Mouse (Mus musculus) left cerebral cortex, postnatal 10 days (tissue): ENCODE data around the gene Camk2b. TPM values are rescaled to one million over a fixed set of nuclear protein-coding genes. Genes with fewer than 3 reads are reported as not detected.

Experiments
- DNase-seq, 2 experiments: peaks; one replicate each; pipeline ENCODE4 v3.0.0; 2021 to 2022; ENCODE audit warnings: low spot score in 2 of 2, mixed read lengths in 1 of 2; ENCODE audit errors: extremely low spot score in 1 of 2
- intact Hi-C: fragments of 180-260 bp; cut with DNase I; formaldehyde crosslinking; loops from one replicate; pipeline ENCODE4 v1.15.1; 2025
- total RNA-seq, 2 experiments: library from RNA; stranded (reverse); gene quantifications; 2 replicates each; pipeline ENCODE4 v1.2.3; 2021

Gene Camk2b
- total RNA-seq, 2 experiments from 2014 or later: 768 to 793 TPM

- DNase-seq: no peak
- intact Hi-C loops: no loop called here
These were observed 65.0 kb downstream of the Camk2b start for GRCm38 (mm10) chr11:6000961-6001682.

DNA sequence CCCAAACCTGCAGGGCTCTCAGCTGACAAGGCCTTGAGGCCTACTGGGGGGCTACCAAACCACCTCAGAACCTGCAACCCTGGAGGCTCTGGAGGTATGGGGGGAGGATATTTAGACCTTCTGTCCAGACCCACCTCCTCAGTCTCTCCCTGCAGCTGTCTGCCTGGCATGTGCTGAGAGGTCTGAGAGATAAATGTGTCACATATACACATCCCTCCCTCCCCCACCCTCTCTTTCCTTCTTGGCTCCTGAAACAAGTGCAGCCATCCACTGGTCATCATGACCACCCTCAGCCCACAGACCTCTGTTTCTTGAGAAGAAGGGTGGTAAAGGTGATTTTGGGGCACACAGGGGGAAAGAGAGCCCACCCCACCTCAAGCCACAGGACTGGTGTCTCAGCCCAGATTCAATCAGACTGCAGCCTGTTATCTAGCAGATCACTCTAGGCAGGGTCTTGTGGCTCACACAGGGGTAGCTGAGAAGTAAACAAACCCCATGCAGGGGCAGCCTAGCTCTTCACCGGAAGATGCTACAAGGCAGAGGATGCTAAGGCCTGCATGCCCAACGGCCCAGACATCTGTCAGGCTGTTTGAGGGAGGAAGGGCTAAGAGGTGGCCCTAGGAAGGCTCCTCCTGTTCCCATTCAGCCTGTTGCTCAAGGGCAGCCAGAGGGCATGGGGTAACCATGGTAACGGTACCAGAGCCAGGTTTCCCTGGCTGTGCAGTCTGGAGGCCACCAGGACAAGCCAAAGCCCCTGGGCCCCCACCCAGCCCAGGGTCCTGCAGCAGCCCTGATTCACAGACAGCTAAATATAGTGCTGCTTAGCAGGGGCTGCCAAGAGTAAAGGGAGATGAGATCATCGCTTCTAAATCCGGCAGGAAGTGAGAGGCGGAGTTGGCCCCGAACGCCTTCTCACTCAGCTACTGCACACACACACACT is 66.1 kb downstream of the Camk2b start:
- peak; percentile 85 to 87 for DNase-seq
- intact Hi-C loops: no loop called here

- intact Hi-C loops: no loop called here
- DNase-seq: no peak
These were observed 67.7 kb downstream of the Camk2b start for GRCm38 (mm10) chr11:5998472-5998871.

GRCm38 (mm10) chr11:5995989-5996388 is 70.2 kb downstream of the Camk2b start:
- peak; percentile 75 to 85 for DNase-seq
- intact Hi-C loops: loop anchor here (2.0 kb wide), 1 partner anchor 193 kb away; no protein-coding TSS in a partner anchor

DNA sequence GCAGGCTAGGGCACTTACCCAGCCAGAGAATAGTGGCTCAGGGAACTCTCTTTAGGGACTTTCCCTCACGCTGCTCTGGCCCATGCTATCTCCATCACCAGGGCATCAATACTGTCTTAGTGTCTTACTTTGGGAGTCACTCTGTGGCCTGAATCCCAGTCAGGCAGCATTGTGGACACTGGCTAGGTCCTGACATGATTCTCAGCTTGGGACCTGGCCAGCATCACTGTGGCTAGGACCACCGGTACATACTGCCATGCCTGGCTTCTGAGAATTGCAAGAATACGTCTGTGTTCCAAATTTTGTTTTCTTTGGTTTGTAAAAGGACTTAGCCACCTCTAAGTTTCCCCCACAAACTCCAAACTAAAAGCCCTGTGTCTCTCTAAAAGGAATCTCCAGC is 71.3 kb downstream of the Camk2b start:
- intact Hi-C loops: loop anchor here (2.0 to 5.0 kb wide), 2 partner anchors 32 to 194 kb away; no protein-coding TSS in a partner anchor
- DNase-seq: no peak

- intact Hi-C loops: loop anchor here (2.0 to 5.0 kb wide), 2 partner anchors 33 to 195 kb away; no protein-coding TSS in a partner anchor
- no peak for DNase-seq
These were observed 72.0 kb downstream of the Camk2b start for GRCm38 (mm10) chr11:5994212-5994611.

GRCm38 (mm10) chr11:5990910-5991309 is 75.3 kb downstream of the Camk2b start:
- intact Hi-C loops: loop anchor here (5.0 kb wide), 1 partner anchor 36 kb away; no protein-coding TSS in a partner anchor
- DNase-seq: no peak

DNA sequence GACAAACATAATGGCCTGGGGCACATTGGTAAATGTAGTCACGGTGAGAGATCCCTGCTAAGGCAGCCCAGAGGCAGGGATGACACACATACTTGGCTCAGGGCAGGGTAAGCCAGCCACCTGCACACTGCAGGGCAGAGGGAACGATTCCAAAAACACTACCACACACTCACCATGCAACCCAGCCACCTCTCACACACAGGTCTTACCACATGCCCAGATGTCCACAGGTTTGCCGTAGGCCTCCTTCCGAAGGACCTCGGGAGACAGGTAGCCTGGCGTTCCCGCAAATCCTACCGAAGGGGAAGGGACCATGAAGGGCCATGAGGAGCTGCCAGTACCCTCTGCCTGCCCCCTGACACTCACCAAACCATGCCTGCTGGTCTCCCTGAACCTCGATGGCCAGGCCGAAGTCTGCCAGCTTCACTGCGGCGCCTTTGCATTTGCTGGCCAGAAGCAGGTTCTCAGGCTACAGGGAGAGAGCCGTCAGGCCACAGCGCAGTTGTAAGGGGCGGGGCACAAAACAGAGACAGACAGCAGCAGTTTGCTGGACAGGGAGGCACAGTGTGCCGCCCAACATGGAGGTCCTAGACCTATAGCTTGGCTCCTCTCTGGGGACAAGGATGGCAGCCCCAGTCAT is 76.1 kb downstream of the Camk2b start:
- DNase-seq: no peak
- intact Hi-C loops: loop anchor here (5.0 kb wide), 1 partner anchor 37 kb away; no protein-coding TSS in a partner anchor

- DNase-seq: no peak
- intact Hi-C loops: no loop called here
These were observed 78.0 kb downstream of the Camk2b start for GRCm38 (mm10) chr11:5988126-5988525.

DNA sequence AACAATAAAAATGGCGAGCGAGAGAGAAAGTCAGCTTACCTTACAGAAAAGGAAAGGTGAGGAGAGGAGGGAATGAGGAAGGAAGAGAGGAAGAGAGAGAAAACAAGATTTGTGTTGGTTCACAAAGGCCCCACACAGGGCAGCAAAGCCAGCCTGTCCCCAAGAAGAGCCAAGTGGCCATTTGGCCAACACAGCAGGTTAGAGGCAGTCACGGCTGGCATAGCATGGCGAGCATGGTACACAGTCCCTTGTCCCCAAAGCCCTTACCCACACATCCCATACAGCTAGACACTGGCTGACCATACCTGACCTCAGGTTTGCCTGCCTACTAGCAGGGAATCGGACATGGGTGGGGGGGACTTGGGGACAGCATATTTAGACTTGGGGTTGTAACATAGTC is 82.5 kb downstream of the Camk2b start:
- no peak for DNase-seq
- intact Hi-C loops: no loop called here

- intact Hi-C loops: no loop called here
- DNase-seq: no peak
These were observed 84.8 kb downstream of the Camk2b start for GRCm38 (mm10) chr11:5981323-5981722.

DNA sequence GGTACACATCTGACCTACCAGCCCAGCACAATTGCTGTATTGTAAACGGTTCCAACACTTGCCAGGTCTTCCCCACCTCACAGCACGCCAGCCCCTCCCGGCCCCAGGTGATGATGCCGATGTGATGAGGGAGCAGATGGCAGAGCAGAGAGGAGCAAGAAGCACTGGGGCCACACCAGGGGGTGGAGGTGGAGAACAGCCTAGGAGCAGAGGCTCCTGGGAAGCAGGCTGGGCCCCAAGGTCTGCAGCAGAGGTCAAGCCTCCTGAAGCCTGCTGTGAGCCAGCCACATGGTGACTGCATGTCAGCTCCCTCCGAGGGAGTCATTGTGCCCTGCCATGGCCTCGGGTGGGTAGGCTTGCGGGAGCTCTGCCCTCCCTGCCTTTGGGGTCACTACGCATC is 85.6 kb downstream of the Camk2b start:
- intact Hi-C loops: no loop called here
- DNase-seq: no peak

DNA sequence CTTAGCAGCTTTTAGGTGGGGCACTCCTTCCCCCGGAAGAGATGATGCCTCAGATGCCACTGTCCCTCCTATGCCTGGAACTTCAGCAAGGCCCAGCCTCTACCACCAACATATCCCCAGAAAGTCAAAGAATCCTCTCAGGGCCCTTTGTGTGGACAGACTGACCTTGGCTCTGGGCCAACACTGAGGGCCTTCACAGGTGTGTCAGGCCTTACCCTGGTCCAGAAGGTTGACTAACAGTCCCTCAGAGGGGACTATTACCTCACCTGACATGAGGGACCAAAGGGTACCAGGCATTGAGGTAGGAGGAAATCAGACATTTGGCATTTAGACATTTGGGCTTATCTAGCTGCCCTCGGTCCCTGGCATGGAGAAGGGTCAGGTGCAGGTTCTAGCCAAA is 86.1 kb downstream of the Camk2b start:
- intact Hi-C loops: no loop called here
- no peak for DNase-seq

GRCm38 (mm10) chr11:5979088-5979487 is 87.1 kb downstream of the Camk2b start:
- DNase-seq: no peak
- intact Hi-C loops: loop anchor here (1.0 to 5.0 kb wide), 2 partner anchors 46 to 288 kb away; partner anchors contain the start of gene Ddx56

DNA sequence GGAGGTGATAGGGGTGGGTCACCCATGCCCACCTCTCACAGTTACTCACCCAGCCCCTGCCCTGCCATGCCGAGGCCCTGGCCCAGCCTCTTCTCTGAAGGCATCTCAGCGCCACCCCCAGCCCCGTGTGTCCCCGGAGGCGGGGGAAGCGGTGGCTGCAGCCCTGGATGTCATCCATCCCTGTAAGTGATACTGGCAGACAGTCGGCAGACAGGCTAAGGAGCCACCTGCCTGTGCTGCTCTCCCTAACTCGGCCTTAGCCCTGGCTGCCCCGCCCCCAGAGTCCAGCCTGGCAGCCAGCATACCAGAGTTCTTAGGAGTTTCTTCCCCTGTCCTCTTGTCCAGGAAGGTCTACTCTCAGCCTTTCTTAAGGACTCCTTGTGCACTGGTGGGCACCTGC is 90.1 kb downstream of the Camk2b start:
- DNase-seq: no peak
- intact Hi-C loops: loop anchor here (5.0 kb wide), 1 partner anchor 291 kb away; the partner anchor contains the start of gene Ddx56

DNA sequence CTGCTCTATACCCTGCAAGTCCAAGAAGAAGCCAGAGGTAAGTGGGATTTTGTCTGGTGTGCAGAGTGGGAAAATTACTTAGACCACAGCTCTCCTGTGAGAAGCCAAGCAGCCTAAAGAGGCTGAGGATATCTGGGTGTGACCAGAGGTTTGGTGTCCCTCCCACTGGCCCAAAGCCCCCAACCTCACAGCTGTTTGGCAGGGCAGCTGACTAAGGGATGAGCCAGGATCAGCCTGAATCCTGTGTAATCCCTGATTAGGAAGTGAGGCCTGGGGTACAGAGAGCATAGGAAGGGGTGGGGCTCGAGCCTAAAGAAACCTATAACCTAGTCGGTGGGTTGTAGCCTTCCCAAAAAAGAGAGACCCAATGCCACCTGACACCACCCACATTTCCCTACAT is 91.1 kb downstream of the Camk2b start:
- intact Hi-C loops: loop anchor here (5.0 kb wide), 1 partner anchor 292 kb away; the partner anchor contains the start of gene Ddx56
- no peak for DNase-seq

- intact Hi-C loops: no loop called here
- no peak for DNase-seq
These were observed 92.1 kb downstream of the Camk2b start for GRCm38 (mm10) chr11:5974053-5974452.

DNA sequence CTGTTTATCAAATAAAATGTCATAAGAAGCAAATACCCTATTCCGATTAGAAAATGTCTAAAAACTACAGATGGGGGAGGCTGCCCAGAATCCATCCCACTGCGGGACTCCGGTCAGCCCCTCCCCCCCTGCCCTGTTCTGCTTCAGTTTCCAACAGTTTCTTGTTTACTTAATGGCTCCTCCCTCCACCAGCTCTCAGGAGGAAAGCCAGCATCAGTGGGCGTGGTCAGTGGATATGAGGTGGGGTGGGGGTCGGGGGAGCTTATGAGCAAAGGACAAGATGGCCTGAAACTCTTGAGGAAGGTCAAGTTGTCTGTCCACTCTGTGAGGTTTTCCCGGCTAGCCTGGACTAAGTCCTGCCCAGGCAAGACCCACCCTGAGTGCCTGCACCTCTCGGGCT is 93.0 kb downstream of the Camk2b start:
- intact Hi-C loops: no loop called here
- peak in 1 of 2 experiments; percentile 41 for DNase-seq

GRCm38 (mm10) chr11:5971202-5971601 is 95.0 kb downstream of the Camk2b start:
- peak in 1 of 2 experiments; percentile 22 for DNase-seq

More at GRCm38 (mm10) chr11:5971202-5971601, 95.0 kb downstream of the Camk2b start:
- intact Hi-C loops: no loop called here
